Mouse (Mus musculus): ENCODE data around the gene Plek.

The Plek gene

DNA sequence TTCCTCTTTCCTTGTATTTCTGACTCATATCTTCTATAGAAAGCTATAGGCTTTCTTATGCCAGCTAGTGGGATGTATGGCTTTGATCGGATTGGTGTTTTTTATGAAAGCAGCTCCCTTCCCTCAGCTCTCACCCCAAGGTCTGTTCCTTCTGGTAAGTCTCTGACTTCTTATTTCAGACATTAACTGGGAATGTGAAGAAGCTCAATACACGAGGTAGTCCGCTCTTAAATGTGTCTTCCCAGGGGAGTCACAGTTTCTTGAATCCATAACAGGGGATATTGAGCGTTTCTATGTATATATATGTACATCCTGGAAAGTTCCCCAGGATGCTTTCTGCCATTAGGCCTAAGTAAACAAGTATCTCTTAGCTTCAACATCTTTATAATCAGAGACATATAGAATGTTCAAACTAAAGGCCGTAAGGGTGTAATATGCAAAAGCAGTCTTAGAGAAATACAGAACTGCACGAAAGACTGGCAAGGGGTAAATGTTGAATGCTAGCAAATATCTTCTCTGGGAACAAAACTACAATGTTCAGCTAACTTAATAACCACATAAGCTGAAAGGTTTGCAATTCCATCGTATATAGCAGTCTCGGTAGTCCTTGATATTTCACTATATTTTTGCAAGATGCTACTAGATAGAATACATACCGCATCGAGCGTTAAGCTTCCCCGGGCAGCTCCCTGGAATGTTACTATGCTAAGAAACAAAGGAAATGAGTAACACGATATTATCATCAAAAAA is 101.8 kb downstream of the Plek start:
- no peak for DNase-seq (ENCODE audit: low spot score)

DNA sequence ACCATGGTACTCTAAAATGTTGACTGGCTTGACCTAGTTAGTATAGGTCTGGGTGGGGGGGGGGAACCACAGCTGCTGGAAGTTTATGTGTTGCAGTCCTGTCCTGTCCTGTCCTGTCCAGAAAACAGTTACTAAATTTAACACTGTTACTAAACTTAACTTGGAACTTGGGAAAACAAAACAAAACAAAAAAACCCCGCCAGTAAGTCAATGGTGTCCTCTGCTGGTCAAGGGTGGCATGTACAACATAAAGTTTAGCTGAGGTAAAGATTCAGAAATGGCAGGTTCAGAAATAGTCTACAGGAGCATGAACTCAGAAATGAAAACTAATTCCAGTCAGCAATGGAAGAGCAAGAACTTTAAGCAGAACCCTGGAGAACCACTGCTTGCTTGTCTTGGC is 103.4 kb downstream of the Plek start:
- DNase-seq (ENCODE audit: low spot score) = no peak

DNA sequence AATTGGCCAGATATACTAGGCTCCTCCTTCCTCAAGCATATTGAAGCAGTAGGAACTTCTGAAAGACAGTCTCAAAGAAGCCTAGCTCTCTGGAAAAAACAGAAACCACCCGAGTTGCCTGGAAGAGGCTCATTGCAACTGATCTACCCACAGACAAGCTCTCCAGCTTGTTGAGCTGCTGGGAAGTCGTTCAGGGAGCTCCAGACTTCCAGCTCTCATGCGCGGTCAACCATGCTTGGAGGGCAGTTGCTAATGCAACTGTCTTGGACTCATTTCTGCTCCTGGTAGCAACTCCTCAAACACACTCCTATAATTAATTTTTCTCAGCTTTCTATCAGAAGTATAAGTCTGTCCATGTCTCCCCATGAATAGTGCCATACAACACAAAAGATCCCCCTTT is 109.2 kb downstream of the Plek start:
- no peak for DNase-seq (ENCODE audit: low spot score)

DNA sequence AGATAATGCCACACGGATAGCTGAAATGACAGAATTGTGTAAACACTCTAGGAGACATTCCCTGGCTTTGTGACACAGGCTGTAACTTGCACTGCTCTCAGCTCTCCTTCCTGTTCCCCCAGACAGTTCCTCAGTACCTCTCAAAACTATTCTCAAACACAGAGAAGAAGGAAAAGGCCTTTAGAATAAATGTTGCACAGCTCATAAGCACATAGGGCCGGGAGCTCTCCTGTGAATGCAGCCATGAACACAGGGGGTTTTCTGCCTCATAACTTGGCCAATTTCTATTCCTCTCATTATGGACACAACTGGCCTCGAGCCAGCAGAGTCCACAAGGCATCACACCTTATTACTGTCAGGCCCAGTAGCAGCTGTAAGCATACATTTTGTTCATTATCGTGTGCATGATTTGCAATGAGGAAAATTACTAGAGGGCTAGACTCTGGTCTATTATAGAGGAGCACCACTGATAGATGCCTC is 110.2 kb downstream of the Plek start:
- no peak for DNase-seq (ENCODE audit: low spot score)

DNA sequence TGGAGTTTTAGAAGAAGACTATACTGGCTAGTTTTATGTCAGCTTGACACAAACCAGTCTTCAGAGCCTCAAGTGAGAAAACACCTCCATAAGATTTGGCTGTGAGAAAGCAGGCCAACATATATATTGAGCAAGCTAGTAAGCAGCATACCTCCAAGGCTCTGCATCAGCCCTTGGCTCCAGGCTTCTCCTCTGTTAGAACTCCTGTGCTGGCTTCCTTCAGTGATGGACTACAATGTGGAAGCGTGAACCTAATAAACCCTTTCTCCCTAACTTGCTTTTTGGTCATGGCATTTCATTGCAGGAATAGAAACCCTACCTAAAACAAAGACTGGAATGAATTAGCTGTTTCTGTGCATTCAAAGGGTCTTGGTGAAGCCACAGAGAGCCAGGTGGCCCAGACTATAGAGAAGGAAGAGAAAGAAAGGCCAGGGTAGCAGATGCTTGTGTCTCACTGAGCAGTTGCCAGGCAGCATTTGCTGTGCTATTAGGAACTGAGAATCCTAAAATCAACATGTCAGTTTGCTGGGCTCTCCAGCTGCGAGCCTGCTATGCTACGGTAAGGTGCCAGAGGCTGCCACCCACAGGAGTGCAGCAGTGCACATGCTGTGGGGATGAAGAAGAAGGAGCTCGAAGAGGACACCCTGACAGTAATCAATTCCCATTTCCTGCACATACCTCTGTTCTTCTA is 110.9 kb downstream of the Plek start:
- DNase-seq (ENCODE audit: low spot score) = no peak

DNA sequence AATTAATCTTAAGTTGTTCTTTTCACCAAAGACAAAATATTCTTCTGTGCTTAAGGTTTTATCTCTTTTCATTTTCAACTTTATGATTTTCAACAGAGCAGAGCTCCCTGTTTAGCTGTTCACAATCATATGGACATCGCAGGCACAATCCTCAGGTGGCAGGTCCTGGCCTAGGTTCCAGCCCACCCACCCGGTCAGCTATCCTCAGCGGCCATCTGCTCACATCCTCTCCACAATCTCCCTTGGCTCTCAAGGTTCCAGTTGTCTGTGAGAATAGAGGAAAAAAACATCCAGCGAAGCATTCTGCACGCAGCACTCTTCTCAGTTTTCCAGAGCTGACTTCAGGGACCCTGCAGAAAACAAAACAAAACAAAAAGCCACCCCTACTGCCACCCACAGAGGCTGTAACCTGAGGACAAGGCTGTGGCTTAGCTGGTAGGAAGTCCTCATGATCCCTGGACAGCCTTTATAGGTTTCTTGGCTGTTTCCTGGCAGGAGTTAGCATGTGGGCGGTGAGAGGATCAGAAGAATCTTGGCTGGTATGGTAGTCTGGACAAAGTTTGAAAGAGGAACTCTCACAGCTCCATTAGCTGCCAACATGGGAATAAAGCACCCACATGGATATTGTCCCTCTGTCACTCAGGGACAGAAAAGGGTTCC is 116.5 kb downstream of the Plek start:
- DNase-seq (ENCODE audit: low spot score) = no peak

DNA sequence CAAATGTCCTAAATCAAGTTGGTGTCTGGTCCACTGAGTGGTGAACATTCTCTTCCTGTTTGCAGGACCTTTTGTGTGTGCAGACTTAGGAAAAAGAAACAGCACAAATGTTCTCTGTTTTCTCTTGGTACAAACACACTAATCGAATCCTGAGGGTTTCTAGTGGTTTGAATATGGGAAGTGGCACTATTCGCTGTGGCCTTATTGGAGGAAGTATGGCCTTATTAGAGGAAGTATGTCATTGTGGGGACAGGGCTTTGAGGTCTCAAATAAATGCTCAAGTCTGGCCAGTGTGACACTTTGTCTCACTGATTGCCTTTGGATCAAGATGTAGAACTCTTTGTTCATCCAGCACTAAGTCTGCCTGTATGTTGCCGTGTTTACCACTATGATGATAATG is 120.0 kb downstream of the Plek start:
- DNase-seq (ENCODE audit: low spot score) = no peak
